Mouse (Mus musculus): ENCODE data around the gene S1pr5.
"Not testable (repeated sequence)": the region's sequence is repeated elsewhere in the genome, so short reads cannot be mapped to it uniquely, and the experiment has no call there.

Gene S1pr5

GRCm38 (mm10) chr9:21198960-21199359 lies 49.3 kb downstream of the S1pr5 start:
- DNase-seq, result no peak

GRCm38 (mm10) chr9:21197981-21198380 lies 50.3 kb downstream of the S1pr5 start:
- DNase-seq, result no peak

GRCm38 (mm10) chr9:21196521-21197433 lies 51.5 kb downstream of the S1pr5 start:
- DNase-seq, result no peak

GRCm38 (mm10) chr9:21195736-21196505 lies 52.3 kb downstream of the S1pr5 start:
- DNase-seq, result not testable (repeated sequence)

- no peak for DNase-seq
Measured at GRCm38 (mm10) chr9:21194787-21195493, 53.3 kb downstream of the S1pr5 start.

GRCm38 (mm10) chr9:21193786-21194185 lies 54.5 kb downstream of the S1pr5 start:
- no peak for DNase-seq
